Mouse (Mus musculus) neural tube, embryonic 13.5 days (tissue): ENCODE data around the gene Ip6k2. TPM values are rescaled to one million over a fixed set of nuclear protein-coding genes. Genes with fewer than 3 reads are reported as not detected.

Experiments used
- ATAC-seq: fragments of 200-750 bp; cut with Nextera tagmentation; 2 replicates; pipeline ENCODE4 v1.8.0; 2017; ENCODE audit warnings: low read depth, mild to moderate bottlenecking, moderate TSS enrichment, moderate library complexity
- H3K27ac ChIP-seq: fragments of 300-500 bp; sonication (generic); replicated peaks from 2 replicates; pipeline ENCODE4 v1.5.1; 2015; ENCODE audit warnings: moderate library complexity, mild to moderate bottlenecking, inconsistent platforms
- H3K27me3 ChIP-seq: fragments of 300-500 bp; sonication (generic); 2 replicates; pipeline ENCODE4 v1.6.1; 2015; ENCODE audit warnings: mild to moderate bottlenecking, inconsistent platforms
- H3K36me3 ChIP-seq: fragments of 300-500 bp; sonication (generic); 2 replicates; pipeline ENCODE4 v1.6.1; 2015; ENCODE audit warnings: mild to moderate bottlenecking, inconsistent platforms
- H3K4me1 ChIP-seq: fragments of 300-500 bp; sonication (generic); replicated peaks from 2 replicates; pipeline ENCODE4 v1.6.1; 2015; ENCODE audit warnings: inconsistent platforms
- H3K4me2 ChIP-seq: fragments of 300-500 bp; sonication (generic); 2 replicates; pipeline ENCODE4 v1.6.1; 2015; ENCODE audit warnings: inconsistent platforms, mild to moderate bottlenecking, moderate library complexity
- H3K4me3 ChIP-seq: fragments of 300-500 bp; sonication (generic); 2 replicates; pipeline ENCODE4 v1.5.1; 2015; ENCODE audit warnings: mild to moderate bottlenecking, inconsistent platforms
- H3K9ac ChIP-seq: fragments of 300-500 bp; sonication (generic); 2 replicates; pipeline ENCODE4 v1.6.1; 2015; ENCODE audit warnings: moderate library complexity, mild to moderate bottlenecking, inconsistent platforms
- H3K9me3 ChIP-seq: fragments of 300-500 bp; sonication (generic); 2 replicates; pipeline ENCODE4 v1.6.1; 2016; ENCODE audit warnings: inconsistent platforms
- WGBS: fragments of 180-500 bp; shearing (Covaris S2); methylation state at CpG from one replicate; pipeline ENCODE4 v1.1.7; 2015; 5-methylcytosine and 5-hydroxymethylcytosine counted together
- polyA plus RNA-seq: library from polyadenylated mRNA; unstranded; fragments of >200 nt; fragmentation: Nextera tagmentation; extraction: Ambion mirVana; gene quantifications from 2 replicates; pipeline ENCODE4 v1.2.1, GENCODE M21; 2015

Gene Ip6k2
- polyA plus RNA-seq: 183 and 204 TPM in 2 replicates

DNA sequence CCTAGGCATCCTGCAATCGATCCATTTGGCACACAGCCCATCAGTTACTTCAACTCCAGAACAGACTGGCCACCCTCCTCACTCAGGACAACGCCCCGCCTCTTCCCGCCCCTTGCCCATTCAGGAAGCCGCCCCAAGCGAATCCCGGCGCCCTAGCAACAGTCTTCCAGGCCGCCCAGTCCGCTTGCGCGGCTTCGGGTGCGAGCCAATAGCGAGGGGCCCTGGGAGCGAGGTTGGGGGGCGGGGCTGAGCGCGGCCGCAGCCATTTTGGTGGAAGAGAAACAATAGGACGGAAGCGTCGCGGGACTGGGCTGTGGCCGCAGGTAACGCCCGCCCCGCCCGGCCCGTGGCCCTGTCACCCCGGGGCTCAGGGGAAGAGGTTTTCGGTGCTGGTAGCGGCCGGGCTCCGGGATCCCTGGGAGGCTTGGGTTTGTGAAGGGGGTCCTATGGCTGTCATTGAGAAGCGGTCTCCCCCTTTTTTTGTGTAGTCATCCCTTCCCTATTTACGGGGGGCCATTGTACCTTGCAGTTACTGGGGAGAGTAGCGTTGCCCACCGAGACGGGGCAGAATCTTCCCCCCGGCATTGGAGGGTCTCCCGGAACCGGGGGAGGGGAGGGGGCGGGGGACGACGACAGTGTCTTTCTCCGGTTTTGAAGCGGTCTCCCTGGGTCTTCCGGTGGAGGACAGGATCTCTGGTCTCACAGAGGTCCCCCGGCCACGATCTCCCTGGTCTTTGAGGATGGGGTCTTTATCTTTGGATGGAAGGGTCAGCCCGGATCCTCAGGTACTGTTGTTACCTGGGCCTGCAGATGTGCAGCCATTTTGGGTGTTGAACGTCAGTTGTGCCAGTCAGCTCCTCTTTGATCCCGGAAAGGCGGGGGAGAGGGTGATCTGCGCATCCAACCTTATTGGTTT is at the start of gene Ip6k2:
TSS of gene Ip6k2 (plus strand) at position 249 of the 916 bp plus-strand sequence.
- Histone ChIP-seq H3K27ac (peak within 1 kb of the TSS; percentile 99), H3K4me3 (peak within 1 kb of the TSS; percentile 86), H3K4me2 (peak within 1 kb of the TSS; percentile 80), H3K9me3 (no peaks in the 10 kb centered on the region), H3K27me3 (no peaks in the 10 kb centered on the region), H3K36me3 (peaks cover 9% of the 10 kb centered on the region), H3K4me1 (peaks cover 55% of the 10 kb centered on the region), H3K9ac (peak within 1 kb of the TSS; percentile 100)
- WGBS: under 1% methylated on average over 55 of the region's 56 CpGs
- peak; percentile 97 for ATAC-seq

DNA sequence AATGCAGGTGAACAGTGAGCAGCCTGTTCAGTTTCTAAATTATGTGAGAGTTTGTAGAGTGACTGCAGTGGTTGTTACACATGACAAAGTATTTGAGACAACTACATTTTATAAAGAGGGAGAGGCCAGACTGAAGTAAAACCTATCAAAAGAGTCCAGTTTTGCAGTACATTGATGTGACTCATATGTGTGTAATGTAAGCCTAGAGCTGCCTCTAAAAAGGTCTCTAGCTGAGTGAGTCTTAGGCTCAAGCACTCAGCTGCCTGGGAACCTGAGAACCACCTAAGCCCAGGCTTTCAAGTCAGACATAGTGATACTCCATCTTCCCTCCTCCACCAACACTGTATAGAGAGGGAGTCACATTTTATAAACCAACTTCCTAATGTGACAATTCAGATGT is 49.0 kb upstream of the Ip6k2 start:
- Histone ChIP-seq H3K4me2 (no peak overlapping the region), H3K27ac (no peak overlapping the region), H3K27me3 (no peaks in the 10 kb centered on the region), H3K4me3 (no peak overlapping the region), H3K9ac (no peak overlapping the region), H3K4me1 (no peaks in the 10 kb centered on the region), H3K36me3 (peaks cover 50% of the 10 kb centered on the region), H3K9me3 (no peaks in the 10 kb centered on the region)
- no peak for ATAC-seq

DNA sequence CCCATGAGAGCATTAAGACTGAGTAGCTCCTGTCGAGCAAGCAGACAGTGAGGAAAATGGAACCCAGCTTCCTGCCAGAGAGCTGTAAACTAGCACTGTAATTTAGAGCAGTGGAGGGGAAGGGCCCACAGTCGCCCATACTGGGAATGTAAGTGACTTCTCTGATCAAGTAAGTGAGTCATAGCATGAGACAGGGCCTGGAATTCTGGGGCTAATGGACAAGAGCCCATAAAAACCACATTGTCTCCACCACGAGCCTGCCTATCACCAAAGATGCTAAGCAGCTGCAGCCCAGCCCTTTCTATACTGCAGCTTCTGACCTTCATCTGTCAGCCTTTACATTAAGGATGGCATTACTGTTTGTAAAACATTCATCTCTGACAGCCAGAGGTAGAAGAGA is 44.4 kb upstream of the Ip6k2 start:
- H3K36me3 ChIP-seq: peaks cover 67% of the 10 kb centered on the region
- no peak for ATAC-seq

DNA sequence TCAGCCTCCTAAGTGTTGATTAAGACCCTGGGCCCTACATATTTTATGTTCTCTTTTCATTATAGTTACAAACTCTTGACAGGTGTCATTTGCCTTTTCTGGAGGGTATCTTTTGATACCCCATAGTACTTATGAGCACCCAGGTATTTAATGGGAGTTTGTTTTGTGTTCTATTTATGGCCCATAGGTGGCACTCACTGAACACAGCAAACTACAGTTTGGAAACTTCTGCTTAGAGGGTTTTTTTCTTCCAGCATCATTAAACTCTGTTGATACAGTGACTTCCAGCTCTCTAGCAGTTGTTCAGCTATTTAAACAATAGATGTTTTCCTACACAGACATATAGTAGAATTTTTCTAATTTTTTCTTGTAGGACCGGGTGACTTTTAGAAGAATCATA is 43.5 kb upstream of the Ip6k2 start:
- 93% methylated on average over 1 of the region's 1 CpGs for WGBS
- Histone ChIP-seq H3K4me2 (no peak overlapping the region), H3K9ac (no peak overlapping the region), H3K36me3 (peaks cover 66% of the 10 kb centered on the region), H3K4me3 (no peak overlapping the region), H3K27ac (no peak overlapping the region), H3K9me3 (no peaks in the 10 kb centered on the region), H3K27me3 (no peaks in the 10 kb centered on the region), H3K4me1 (no peaks in the 10 kb centered on the region)
- ATAC-seq: no peak

More for the DNA sequence above, 44.4 kb upstream of the Ip6k2 start:
- H3K9ac ChIP-seq: no peak overlapping the region
- H3K27me3 ChIP-seq: no peaks in the 10 kb centered on the region
- no peaks in the 10 kb centered on the region for H3K9me3 ChIP-seq
- 19% methylated on average over 3 of the region's 3 CpGs for WGBS
- H3K4me1 ChIP-seq: no peaks in the 10 kb centered on the region
- no peak overlapping the region for H3K4me3 ChIP-seq
- no peak overlapping the region for H3K27ac ChIP-seq
- no peak overlapping the region for H3K4me2 ChIP-seq

DNA sequence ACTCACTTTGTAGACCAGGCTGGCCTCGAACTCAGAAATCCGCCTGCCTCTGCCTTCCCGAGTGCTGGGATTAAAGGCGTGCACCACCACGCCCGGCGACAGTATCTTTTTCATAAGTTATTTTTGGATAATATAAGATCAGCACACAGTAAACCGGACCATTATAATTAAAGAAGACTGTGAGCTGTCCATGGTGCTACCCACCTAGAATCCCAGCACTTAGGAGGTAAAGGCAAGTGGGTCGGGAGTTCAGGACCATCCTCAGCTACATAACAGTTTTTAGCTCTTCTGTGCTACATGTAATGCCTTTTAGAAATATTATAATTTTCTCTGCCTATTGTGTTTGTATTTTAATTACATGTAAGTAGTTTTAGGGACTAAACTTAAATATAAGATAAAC is 41.5 kb upstream of the Ip6k2 start:
- Histone ChIP-seq H3K4me3 (no peak overlapping the region), H3K9ac (no peak overlapping the region), H3K4me2 (no peak overlapping the region), H3K27me3 (no peaks in the 10 kb centered on the region), H3K4me1 (no peaks in the 10 kb centered on the region), H3K27ac (no peak overlapping the region), H3K36me3 (peaks cover 68% of the 10 kb centered on the region), H3K9me3 (no peaks in the 10 kb centered on the region)
- ATAC-seq: no peak
- 90% methylated on average over 9 of the region's 9 CpGs for WGBS

DNA sequence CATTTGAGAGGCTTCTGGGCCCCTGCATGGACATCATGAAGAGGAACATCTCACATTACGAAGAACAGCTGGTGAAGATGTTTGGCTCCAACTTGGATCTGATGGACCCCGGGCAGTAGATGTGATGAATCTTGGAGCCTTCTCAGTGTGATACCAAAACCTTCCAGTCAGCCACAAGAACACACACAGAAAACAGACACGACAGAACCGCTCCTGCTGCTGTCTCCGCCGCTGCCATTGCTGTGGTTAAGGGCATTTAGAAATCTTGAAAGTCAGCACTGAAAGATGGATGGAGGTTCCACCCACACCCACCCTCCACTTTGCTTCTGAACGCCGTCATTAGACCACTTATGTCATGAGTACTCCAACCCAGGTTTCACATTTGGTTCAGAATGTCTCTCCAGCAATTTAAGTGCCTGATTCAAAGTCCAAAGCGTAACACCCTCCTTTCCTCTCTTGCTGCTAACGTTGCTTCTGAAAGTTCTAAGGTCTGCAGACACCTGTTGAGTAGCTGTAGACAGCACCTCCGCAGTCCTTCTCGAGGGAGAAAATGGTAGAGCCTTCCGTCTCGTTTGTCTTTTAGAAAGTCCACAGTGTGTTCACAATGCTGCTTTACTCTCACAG is 36.6 kb upstream of the Ip6k2 start:
- no peaks in the 10 kb centered on the region for H3K9me3 ChIP-seq
- no peak overlapping the region for H3K27ac ChIP-seq
- H3K36me3 ChIP-seq: peaks cover 80% of the 10 kb centered on the region
- no peaks in the 10 kb centered on the region for H3K4me1 ChIP-seq
- H3K27me3 ChIP-seq: no peaks in the 10 kb centered on the region
- ATAC-seq: no peak
- H3K9ac ChIP-seq: no peak overlapping the region
- H3K4me2 ChIP-seq: no peak overlapping the region
- 90% methylated on average over 14 of the region's 14 CpGs for WGBS
- no peak overlapping the region for H3K4me3 ChIP-seq

DNA sequence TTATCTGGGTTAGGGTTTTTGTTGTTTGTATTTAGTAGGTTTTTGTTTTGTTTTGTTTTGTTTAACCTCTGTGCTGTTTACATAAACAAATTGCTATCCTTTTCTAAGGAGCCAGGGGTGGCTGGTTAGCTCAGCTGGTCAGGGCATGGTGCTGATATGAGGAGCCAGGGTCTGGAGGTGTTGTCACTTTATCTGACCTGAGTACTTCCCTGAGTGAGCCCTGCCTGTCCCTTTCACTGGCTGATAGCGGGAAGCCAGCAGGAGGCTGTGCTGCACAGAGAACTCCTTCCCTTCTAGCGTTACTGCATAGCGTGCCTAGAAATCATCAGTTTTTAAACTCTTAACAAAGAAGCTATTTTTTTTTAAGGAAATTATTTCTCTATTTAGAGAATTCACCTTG is 35.9 kb upstream of the Ip6k2 start:
- Histone ChIP-seq H3K27ac (no peak overlapping the region), H3K9ac (no peak overlapping the region)

DNA sequence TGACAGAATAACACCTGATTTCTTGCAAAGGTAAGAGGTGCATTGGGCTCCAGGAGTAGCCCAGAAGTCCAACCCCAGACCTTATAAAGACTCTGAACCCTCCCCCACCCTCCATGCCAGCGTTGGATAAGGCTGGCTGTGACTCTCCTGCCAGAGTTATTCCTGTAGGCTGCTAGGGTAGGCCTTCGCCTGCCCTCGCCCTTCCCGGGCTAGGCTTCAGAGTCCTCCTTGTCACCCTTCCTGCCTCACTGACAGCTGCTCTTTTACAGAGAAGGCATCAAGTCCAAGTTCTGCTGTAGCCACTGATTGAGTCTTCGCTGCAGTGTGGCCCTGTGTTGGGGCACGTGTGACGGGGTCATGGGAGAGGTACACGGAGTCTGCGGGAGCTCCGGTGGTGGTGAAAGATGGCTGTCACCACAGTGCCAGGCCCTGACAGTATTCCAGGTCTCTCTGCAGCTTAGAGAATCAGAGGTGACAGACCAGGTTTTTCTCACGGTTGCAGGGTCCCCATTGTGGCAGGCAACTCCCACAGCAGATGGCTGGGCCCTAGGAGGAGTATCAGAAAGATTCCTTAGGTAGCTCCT is 34.9 kb upstream of the Ip6k2 start:
- 82% methylated on average over 11 of the region's 11 CpGs for WGBS
- H3K9me3 ChIP-seq: no peaks in the 10 kb centered on the region
- no peaks in the 10 kb centered on the region for H3K27me3 ChIP-seq
- H3K9ac ChIP-seq: 0 out of 2 replicates have a peak overlapping the region, but pooled peaks have one; percentile 17
- H3K4me1 ChIP-seq: no peaks in the 10 kb centered on the region
- peaks cover 63% of the 10 kb centered on the region for H3K36me3 ChIP-seq
- no peak overlapping the region for H3K4me3 ChIP-seq
- no peak for ATAC-seq
- H3K4me2 ChIP-seq: no peak overlapping the region
- H3K27ac ChIP-seq: 0 out of 2 replicates have a peak overlapping the region, but pooled peaks have one; percentile 42

More for the DNA sequence above, 35.9 kb upstream of the Ip6k2 start:
- H3K36me3 ChIP-seq: peaks cover 73% of the 10 kb centered on the region
- H3K27me3 ChIP-seq: no peaks in the 10 kb centered on the region
- H3K4me3 ChIP-seq: no peak overlapping the region
- no peaks in the 10 kb centered on the region for H3K4me1 ChIP-seq
- H3K9me3 ChIP-seq: no peaks in the 10 kb centered on the region
- ATAC-seq: no peak
- 86% methylated on average over 3 of the region's 3 CpGs for WGBS
- H3K4me2 ChIP-seq: no peak overlapping the region

DNA sequence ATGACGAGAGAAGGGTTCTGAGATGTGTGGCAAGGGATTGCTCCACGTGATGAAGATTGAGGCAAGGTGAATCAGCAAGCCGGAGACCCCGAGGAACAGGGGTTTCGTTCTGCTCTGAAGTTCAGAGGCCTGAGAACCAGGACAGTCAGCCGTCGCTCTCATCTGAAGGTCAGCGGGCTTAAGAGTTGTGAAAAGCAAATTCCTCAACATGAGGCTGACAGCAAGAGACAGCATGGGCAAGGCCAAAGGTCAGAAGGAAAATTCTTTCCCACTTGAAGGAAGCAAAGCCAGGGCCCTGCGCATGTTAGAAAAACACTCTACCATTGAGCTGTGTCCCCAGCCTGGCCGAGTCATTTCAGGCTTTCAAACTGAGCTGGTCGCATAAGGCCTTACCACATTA is 33.0 kb upstream of the Ip6k2 start:
- H3K9me3 ChIP-seq: no peaks in the 10 kb centered on the region
- no peaks in the 10 kb centered on the region for H3K27me3 ChIP-seq
- 90% methylated on average over 11 of the region's 11 CpGs for WGBS
- H3K4me1 ChIP-seq: no peaks in the 10 kb centered on the region
- no peak overlapping the region for H3K4me3 ChIP-seq
- no peak overlapping the region for H3K4me2 ChIP-seq
- H3K36me3 ChIP-seq: peaks cover 45% of the 10 kb centered on the region
- H3K9ac ChIP-seq: no peak overlapping the region
- ATAC-seq: no peak
- no peak overlapping the region for H3K27ac ChIP-seq

DNA sequence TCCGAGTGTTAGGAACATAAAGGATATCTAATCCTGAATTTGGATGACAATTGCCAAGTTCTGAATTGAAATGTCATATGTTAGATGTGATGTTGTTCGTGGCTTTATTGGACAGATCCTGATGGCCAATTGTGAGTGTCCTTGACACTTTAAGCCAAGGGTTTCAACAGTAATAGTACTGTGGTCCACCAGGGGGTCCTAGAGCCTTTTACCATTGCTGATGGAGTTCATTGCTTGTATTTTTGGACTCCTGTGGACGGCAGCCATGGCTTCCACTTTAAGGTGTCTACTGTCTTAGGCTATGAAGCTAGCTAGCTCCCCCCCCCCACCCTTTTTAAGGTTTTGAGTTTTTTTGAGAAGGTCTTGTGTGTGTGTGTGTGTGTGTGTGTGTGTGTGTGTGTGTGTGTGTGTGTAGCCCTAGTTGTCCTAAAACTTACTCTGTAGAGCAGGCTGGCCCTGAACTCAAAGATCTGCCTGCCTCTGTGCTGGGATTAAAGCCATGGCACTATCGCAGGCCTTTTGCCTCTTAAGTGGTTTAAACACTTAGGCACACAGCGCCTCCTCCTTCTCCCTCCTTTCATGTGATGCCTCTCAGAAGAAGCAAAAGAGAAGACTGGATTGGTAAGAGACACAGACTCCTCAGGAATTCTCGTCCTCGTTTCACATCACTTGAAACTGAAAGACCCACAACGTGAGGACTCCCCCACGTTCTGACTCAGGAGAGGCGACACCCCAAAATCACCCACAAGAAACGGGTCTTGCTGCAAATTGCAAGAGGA is 31.3 kb upstream of the Ip6k2 start:
- H3K9ac ChIP-seq: no peak overlapping the region
- no peaks in the 10 kb centered on the region for H3K9me3 ChIP-seq
- H3K4me3 ChIP-seq: no peak overlapping the region
- 92% methylated on average over 11 of the region's 11 CpGs for WGBS
- H3K27ac ChIP-seq: no peak overlapping the region
- no peaks in the 10 kb centered on the region for H3K4me1 ChIP-seq
- H3K4me2 ChIP-seq: no peak overlapping the region
- no peaks in the 10 kb centered on the region for H3K27me3 ChIP-seq
- peaks cover 29% of the 10 kb centered on the region for H3K36me3 ChIP-seq
- ATAC-seq: no peak

DNA sequence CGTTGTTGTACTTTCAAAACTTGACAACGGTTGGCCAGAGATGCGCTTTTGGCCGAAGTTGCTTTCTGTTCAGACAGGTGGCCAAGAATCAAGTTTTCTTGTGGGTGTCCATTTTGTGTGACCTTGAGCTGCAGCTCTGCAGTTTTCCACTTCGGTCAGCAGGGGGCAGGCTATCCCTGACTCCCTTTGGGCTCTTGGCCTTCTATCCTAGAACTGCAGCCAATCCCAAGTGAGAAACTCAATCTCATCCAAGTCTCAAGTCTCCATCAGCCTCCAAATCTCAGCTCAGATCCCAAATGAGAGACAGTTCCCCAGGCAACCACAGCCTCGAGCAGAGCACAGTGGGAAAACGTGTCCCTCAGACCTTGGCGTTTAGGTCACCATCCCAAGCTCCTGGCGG is 30.3 kb upstream of the Ip6k2 start:
- no peaks in the 10 kb centered on the region for H3K4me1 ChIP-seq
- no peak overlapping the region for H3K4me2 ChIP-seq
- 76% methylated on average over 9 of the region's 9 CpGs for WGBS
- H3K4me3 ChIP-seq: no peak overlapping the region
- ATAC-seq: no peak
- no peaks in the 10 kb centered on the region for H3K27me3 ChIP-seq
- peaks cover 19% of the 10 kb centered on the region for H3K36me3 ChIP-seq
- H3K9ac ChIP-seq: no peak overlapping the region
- H3K9me3 ChIP-seq: no peaks in the 10 kb centered on the region
- H3K27ac ChIP-seq: no peak overlapping the region
